Mouse (Mus musculus) ES-E14 (cell line): Measurements from ENCODE around the gene Fut7.

Experiments used
- MAFK ChIP-seq: IDR thresholded peaks from 2 replicates; pipeline ENCODE4 v1.6.1; 2014; ENCODE audit warnings: mild to moderate bottlenecking, low read depth, low read length, inconsistent platforms; ENCODE audit not compliant: insufficient read depth
- ZC3H11A ChIP-seq: IDR thresholded peaks from 2 replicates; pipeline ENCODE4 v1.6.1; 2012; ENCODE audit warnings: low read depth, mild to moderate bottlenecking, inconsistent platforms, low read length, borderline replicate concordance
- ZNF384 ChIP-seq: IDR thresholded peaks from 2 replicates; pipeline ENCODE4 v1.6.1; 2012; ENCODE audit warnings: low read depth, low read length, inconsistent platforms

DNA sequence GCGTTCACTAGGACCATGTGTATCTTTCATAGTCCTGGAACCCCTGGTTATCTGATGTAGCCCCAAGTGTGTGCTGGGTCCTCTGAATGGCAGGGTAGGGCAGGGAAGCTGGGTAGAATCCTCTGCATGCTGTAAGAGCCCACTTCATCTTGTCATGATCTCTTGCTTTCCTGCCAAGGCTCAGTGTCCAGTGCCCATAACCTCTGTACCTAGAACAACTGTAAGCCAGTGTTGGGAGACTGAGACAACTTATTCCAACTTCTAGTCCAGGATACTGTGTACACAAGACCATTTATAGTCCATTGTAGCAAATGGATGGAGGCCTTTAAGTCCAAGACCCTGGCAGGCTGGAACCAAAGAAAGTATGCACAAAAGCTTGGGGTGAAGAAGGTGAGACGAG, 42.2 kb downstream of the Fut7 start:
- TF ChIP-seq MAFK (no peak), ZC3H11A (no peak), ZNF384 (no peak)
